Mouse (Mus musculus): ENCODE results near the gene Ada.

- TF ChIP-seq GATA1 (IDR thresholded peaks at IDR 0.05; ENCODE audit: low read length) (no peak), TAL1 (IDR thresholded peaks at IDR 0.05; ENCODE audit: low read length) (no peak)
These were observed 38.6 kb downstream of the Ada start for GRCm38 (mm10) chr2:163711368-163711868.
